Mouse (Mus musculus) erythroblast, adult 5-6 weeks (primary cell): Measurements from ENCODE around the gene Fam163b. TPM values are rescaled to one million over a fixed set of nuclear protein-coding genes. Genes with fewer than 3 reads are reported as not detected.

Source experiments
- total RNA-seq, 2 experiments: library from RNA; stranded (forward) in 1 of 2; stranded (reverse) in 1 of 2; fragments of 150-400 nt in 1 of 2; fragments of 200-764, 138-1000 nt in 1 of 2; gene quantifications; 2 replicates each; pipeline versions ENCODE4 v1.2.3 to v1.2.4; 2015 to 2017; ENCODE audit warnings: low replicate concordance in 2 of 2

Fam163b gene
- total RNA-seq, 2 experiments from 2014 or later, result not detected

Other genes starting within 250 kb of the Fam163b start
- gene Surf6, start 239.6 kb downstream of the Fam163b start, total RNA-seq (2015; ENCODE audit: low replicate concordance), result 2.1 and 6.1 TPM in 2 replicates
- gene Surf6, start 239.6 kb downstream of the Fam163b start, total RNA-seq (2017; ENCODE audit: low replicate concordance), result 7.4 and 7.6 TPM in 2 replicates
- gene Med22, start 231.8 kb downstream of the Fam163b start, total RNA-seq (2015; ENCODE audit: low replicate concordance), result 1.3 and 4.4 TPM in 2 replicates
- gene Med22, start 231.8 kb downstream of the Fam163b start, total RNA-seq (2017; ENCODE audit: low replicate concordance), result 6.0 and 10.6 TPM in 2 replicates
- gene Rpl7a, start 231.7 kb downstream of the Fam163b start, total RNA-seq (2015; ENCODE audit: low replicate concordance), result 469 and 488 TPM in 2 replicates
- 357 and 378 TPM in 2 replicates for gene Rpl7a, start 231.7 kb downstream of the Fam163b start, total RNA-seq (2017; ENCODE audit: low replicate concordance)
- gene Surf2, start 226.1 kb downstream of the Fam163b start, total RNA-seq (2015; ENCODE audit: low replicate concordance), result 14.4 and 16.9 TPM in 2 replicates
- 4.2 and 15.0 TPM in 2 replicates for gene Surf2, start 226.1 kb downstream of the Fam163b start, total RNA-seq (2017; ENCODE audit: low replicate concordance)
- gene Surf1, start 226.0 kb downstream of the Fam163b start, total RNA-seq (2015; ENCODE audit: low replicate concordance), result 9.6 and 34.7 TPM in 2 replicates
- gene Surf1, start 226.0 kb downstream of the Fam163b start, total RNA-seq (2017; ENCODE audit: low replicate concordance), result 17.5 and 20.1 TPM in 2 replicates
- gene Surf4, start 208.6 kb downstream of the Fam163b start, total RNA-seq (2015; ENCODE audit: low replicate concordance), result 24.4 and 25.7 TPM in 2 replicates
- 18.8 and 21.4 TPM in 2 replicates for gene Surf4, start 208.6 kb downstream of the Fam163b start, total RNA-seq (2017; ENCODE audit: low replicate concordance)
- not detected in 2 replicates for gene Stkld1, start 208.4 kb downstream of the Fam163b start, total RNA-seq (2015; ENCODE audit: low replicate concordance)
- not detected in 2 replicates for gene Stkld1, start 208.4 kb downstream of the Fam163b start, total RNA-seq (2017; ENCODE audit: low replicate concordance)
- gene Rexo4, start 178.1 kb downstream of the Fam163b start, total RNA-seq (2015; ENCODE audit: low replicate concordance), result 2.9 and 4.8 TPM in 2 replicates
- gene Rexo4, start 178.1 kb downstream of the Fam163b start, total RNA-seq (2017; ENCODE audit: low replicate concordance), result 17.0 and 24.2 TPM in 2 replicates
- 0.19 and 0.42 TPM in 2 replicates for gene Adamts13, start 169.1 kb downstream of the Fam163b start, total RNA-seq (2015; ENCODE audit: low replicate concordance)
- gene Adamts13, start 169.1 kb downstream of the Fam163b start, total RNA-seq (2017; ENCODE audit: low replicate concordance), result 0.28 and 0.77 TPM in 2 replicates
- 1.2 and 4.4 TPM in 2 replicates for gene Cacfd1, start 132.6 kb downstream of the Fam163b start, total RNA-seq (2015; ENCODE audit: low replicate concordance)
- gene Cacfd1, start 132.6 kb downstream of the Fam163b start, total RNA-seq (2017; ENCODE audit: low replicate concordance), result 2.8 and 14.5 TPM in 2 replicates
- gene Slc2a6, start 114.5 kb downstream of the Fam163b start, total RNA-seq (2015; ENCODE audit: low replicate concordance), result 1.2 and 2.5 TPM in 2 replicates
- 0.56 and 1.9 TPM in 2 replicates for gene Slc2a6, start 114.5 kb downstream of the Fam163b start, total RNA-seq (2017; ENCODE audit: low replicate concordance)
- not detected in 2 replicates for gene Mymk, start 70.3 kb downstream of the Fam163b start, total RNA-seq (2015; ENCODE audit: low replicate concordance)
- gene Mymk, start 70.3 kb downstream of the Fam163b start, total RNA-seq (2017; ENCODE audit: low replicate concordance), result not detected in 2 replicates
- gene Adamtsl2, start 63.1 kb downstream of the Fam163b start, total RNA-seq (2015; ENCODE audit: low replicate concordance), result not detected in 2 replicates
- gene Adamtsl2, start 63.1 kb downstream of the Fam163b start, total RNA-seq (2017; ENCODE audit: low replicate concordance), result not detected in 2 replicates
- gene Dbh, start 22.7 kb upstream of the Fam163b start, total RNA-seq (2015; ENCODE audit: low replicate concordance), result not detected in 2 replicates
- gene Dbh, start 22.7 kb upstream of the Fam163b start, total RNA-seq (2017; ENCODE audit: low replicate concordance), result not detected in 2 replicates
- gene Sardh, start 105.8 kb upstream of the Fam163b start, total RNA-seq (2015; ENCODE audit: low replicate concordance), result not detected in 2 replicates
- 0.60 TPM in 1 of 2 replicates, not detected in the other for gene Sardh, start 105.8 kb upstream of the Fam163b start, total RNA-seq (2017; ENCODE audit: low replicate concordance)